Mouse (Mus musculus): Measurements from ENCODE around the gene Stard10. TPM values are rescaled to one million over a fixed set of nuclear protein-coding genes. Genes with fewer than 3 reads are reported as not detected.

The Stard10 gene
- polyA plus RNA-seq, 1 experiment from 2014 or later = 9.6 TPM

- no peak for DNase-seq (ENCODE audit: extremely low spot score, low spot score)
- Histone ChIP-seq H3K27ac (no peak overlapping the region), H3K36me3 (replicated peaks) (no peaks in the 10 kb centered on the region), H3K4me3 (no peak overlapping the region), H3K27me3 (ENCODE audit: poor library complexity, severe bottlenecking) (peaks cover 40% of the 10 kb centered on the region), H3K9me3 (no peaks in the 10 kb centered on the region), H3K4me1 (peaks cover 41% of the 10 kb centered on the region)
- 90% methylated on average over 5 of the region's 5 CpGs for WGBS
Measured at GRCm38 (mm10) chr7:101326006-101326405, 9.1 kb downstream of the Stard10 start.

GRCm38 (mm10) chr7:101327263-101327662 lies 10.4 kb downstream of the Stard10 start:
- Histone ChIP-seq H3K27ac (no peak overlapping the region), H3K27me3 (ENCODE audit: poor library complexity, severe bottlenecking) (peaks cover 28% of the 10 kb centered on the region), H3K9me3 (no peaks in the 10 kb centered on the region), H3K4me1 (peaks cover 31% of the 10 kb centered on the region), H3K4me3 (no peak overlapping the region), H3K36me3 (replicated peaks) (no peaks in the 10 kb centered on the region)
- 65% methylated on average over 5 of the region's 5 CpGs for whole genome bisulfite sequencing
- DNase-seq (ENCODE audit: extremely low spot score, low spot score) = no peak

GRCm38 (mm10) chr7:101327786-101328185 lies 10.9 kb downstream of the Stard10 start:
- Histone ChIP-seq H3K4me3 (no peak overlapping the region), H3K27me3 (ENCODE audit: poor library complexity, severe bottlenecking) (peaks cover 23% of the 10 kb centered on the region), H3K27ac (no peak overlapping the region), H3K4me1 (peaks cover 25% of the 10 kb centered on the region), H3K36me3 (replicated peaks) (no peaks in the 10 kb centered on the region), H3K9me3 (no peaks in the 10 kb centered on the region)
- 89% methylated on average over 2 of the region's 2 CpGs for WGBS
- DNase-seq (ENCODE audit: extremely low spot score, low spot score) = no peak

GRCm38 (mm10) chr7:101328621-101329158 lies 11.8 kb downstream of the Stard10 start:
- DNase-seq (ENCODE audit: extremely low spot score, low spot score) = no peak
- 68% methylated on average over 4 of the region's 4 CpGs for WGBS
- H3K9me3 ChIP-seq = no peaks in the 10 kb centered on the region
- peak overlapping the region; percentile 26; the same call in 1 of the 2 replicates for H3K27ac ChIP-seq
- peaks cover 16% of the 10 kb centered on the region for H3K4me1 ChIP-seq
- H3K36me3 ChIP-seq (replicated peaks) = no peaks in the 10 kb centered on the region
- peaks cover 14% of the 10 kb centered on the region for H3K27me3 ChIP-seq (ENCODE audit: poor library complexity, severe bottlenecking)
- no peak overlapping the region for H3K4me3 ChIP-seq

- 79% methylated on average over 4 of the region's 4 CpGs for WGBS
- Histone ChIP-seq H3K27ac (no peak overlapping the region), H3K4me1 (peaks cover 14% of the 10 kb centered on the region), H3K27me3 (ENCODE audit: poor library complexity, severe bottlenecking) (peaks cover 5% of the 10 kb centered on the region; the same call in 1 of the 2 replicates), H3K4me3 (no peak overlapping the region), H3K36me3 (replicated peaks) (no peaks in the 10 kb centered on the region), H3K9me3 (no peaks in the 10 kb centered on the region)
- no peak for DNase-seq (ENCODE audit: extremely low spot score, low spot score)
Measured at GRCm38 (mm10) chr7:101329606-101330005, 12.7 kb downstream of the Stard10 start.

GRCm38 (mm10) chr7:101330074-101330840 lies 13.4 kb downstream of the Stard10 start:
- Histone ChIP-seq H3K36me3 (replicated peaks) (no peaks in the 10 kb centered on the region), H3K4me3 (no peak overlapping the region), H3K9me3 (no peaks in the 10 kb centered on the region), H3K4me1 (peaks cover 14% of the 10 kb centered on the region), H3K27me3 (ENCODE audit: poor library complexity, severe bottlenecking) (no peaks in the 10 kb centered on the region), H3K27ac (no peak overlapping the region)
- 77% methylated on average over 10 of the region's 10 CpGs for WGBS
- no peak for DNase-seq (ENCODE audit: extremely low spot score, low spot score)

- H3K36me3 ChIP-seq (replicated peaks) = no peaks in the 10 kb centered on the region
- no peak overlapping the region for H3K27ac ChIP-seq
- H3K27me3 ChIP-seq (ENCODE audit: poor library complexity, severe bottlenecking) = no peaks in the 10 kb centered on the region
- no peaks in the 10 kb centered on the region for H3K9me3 ChIP-seq
- H3K4me1 ChIP-seq = peaks cover 14% of the 10 kb centered on the region
- no peak overlapping the region for H3K4me3 ChIP-seq
- DNase-seq (ENCODE audit: extremely low spot score, low spot score) = no peak
- WGBS = 83% methylated on average over 4 of the region's 4 CpGs
Measured at GRCm38 (mm10) chr7:101330841-101331173, 13.9 kb downstream of the Stard10 start.

- DNase-seq (ENCODE audit: extremely low spot score, low spot score) = no peak
- no peak overlapping the region for H3K4me3 ChIP-seq
- H3K36me3 ChIP-seq (replicated peaks) = no peaks in the 10 kb centered on the region
- H3K27ac ChIP-seq = no peak overlapping the region
- WGBS = 90% methylated on average over 5 of the region's 5 CpGs
- no peaks in the 10 kb centered on the region for H3K9me3 ChIP-seq
- H3K4me1 ChIP-seq = peaks cover 14% of the 10 kb centered on the region
- no peaks in the 10 kb centered on the region for H3K27me3 ChIP-seq (ENCODE audit: poor library complexity, severe bottlenecking)
Measured at GRCm38 (mm10) chr7:101332045-101332831, 15.4 kb downstream of the Stard10 start.

GRCm38 (mm10) chr7:101335228-101335627 lies 18.3 kb downstream of the Stard10 start:
- no peaks in the 10 kb centered on the region for H3K36me3 ChIP-seq (replicated peaks)
- WGBS = 94% methylated on average over 2 of the region's 2 CpGs
- no peaks in the 10 kb centered on the region for H3K9me3 ChIP-seq
- H3K27me3 ChIP-seq (ENCODE audit: poor library complexity, severe bottlenecking) = no peaks in the 10 kb centered on the region
- no peak for DNase-seq (ENCODE audit: extremely low spot score, low spot score)
- H3K4me3 ChIP-seq = no peak overlapping the region
- H3K4me1 ChIP-seq = peaks cover 2% of the 10 kb centered on the region; the same call in 1 of the 2 replicates
- no peak overlapping the region for H3K27ac ChIP-seq

- no peaks in the 10 kb centered on the region for H3K9me3 ChIP-seq
- no peak overlapping the region for H3K27ac ChIP-seq
- WGBS = 84% methylated on average over 3 of the region's 3 CpGs
- no peaks in the 10 kb centered on the region for H3K36me3 ChIP-seq (replicated peaks)
- H3K27me3 ChIP-seq (ENCODE audit: poor library complexity, severe bottlenecking) = no peaks in the 10 kb centered on the region
- DNase-seq (ENCODE audit: extremely low spot score, low spot score) = no peak
- H3K4me1 ChIP-seq = peaks cover 3% of the 10 kb centered on the region; the same call in 1 of the 2 replicates
- no peak overlapping the region for H3K4me3 ChIP-seq
Measured at GRCm38 (mm10) chr7:101336686-101337085, 19.8 kb downstream of the Stard10 start.

GRCm38 (mm10) chr7:101337401-101337800 lies 20.5 kb downstream of the Stard10 start:
- no peaks in the 10 kb centered on the region for H3K27me3 ChIP-seq (ENCODE audit: poor library complexity, severe bottlenecking)
- H3K4me1 ChIP-seq = peaks cover 3% of the 10 kb centered on the region; the same call in 1 of the 2 replicates
- H3K4me3 ChIP-seq = no peak overlapping the region
- DNase-seq (ENCODE audit: extremely low spot score, low spot score) = no peak
- no peaks in the 10 kb centered on the region for H3K36me3 ChIP-seq (replicated peaks)
- 88% methylated on average over 3 of the region's 3 CpGs for WGBS
- no peaks in the 10 kb centered on the region for H3K9me3 ChIP-seq
- no peak overlapping the region for H3K27ac ChIP-seq

GRCm38 (mm10) chr7:101341405-101341804 lies 24.5 kb downstream of the Stard10 start:
- Histone ChIP-seq H3K4me1 (peaks cover 21% of the 10 kb centered on the region), H3K4me3 (no peak overlapping the region), H3K27me3 (ENCODE audit: poor library complexity, severe bottlenecking) (peaks cover 11% of the 10 kb centered on the region), H3K9me3 (no peaks in the 10 kb centered on the region), H3K27ac (no peak overlapping the region), H3K36me3 (replicated peaks) (no peaks in the 10 kb centered on the region)
- WGBS = 75% methylated on average over 6 of the region's 6 CpGs
- no peak for DNase-seq (ENCODE audit: extremely low spot score, low spot score)

GRCm38 (mm10) chr7:101343135-101343534 lies 26.2 kb downstream of the Stard10 start:
- Histone ChIP-seq H3K27me3 (ENCODE audit: poor library complexity, severe bottlenecking) (peaks cover 26% of the 10 kb centered on the region), H3K9me3 (no peaks in the 10 kb centered on the region), H3K4me3 (no peak overlapping the region), H3K4me1 (peaks cover 38% of the 10 kb centered on the region), H3K27ac (no peak overlapping the region), H3K36me3 (replicated peaks) (no peaks in the 10 kb centered on the region)
- DNase-seq (ENCODE audit: extremely low spot score, low spot score) = no peak
- WGBS = 79% methylated on average over 7 of the region's 7 CpGs

Data from forebrain, embryonic 10.5 days (tissue).